Mouse (Mus musculus) small intestine, adult 2 months (tissue): ENCODE results near the gene Bcat1.

Experiments
- CTCF ChIP-seq: fragments of 200-500 bp; IDR thresholded peaks from 2 replicates; pipeline ENCODE4 v1.5.1; 2012; ENCODE audit warnings: low read depth, mild to moderate bottlenecking, control low read depth, inconsistent platforms, low read length, moderate library complexity, mixed read lengths; ENCODE audit not compliant: insufficient replicate concordance, insufficient read length; ENCODE audit errors: extremely low read depth
- POLR2A ChIP-seq: fragments of 200-500 bp; IDR thresholded peaks from 2 replicates; pipeline ENCODE4 v1.6.1; 2012; ENCODE audit warnings: low read depth, mild to moderate bottlenecking, control low read depth, inconsistent platforms, low read length, moderate library complexity

- no peak for TF ChIP-seq CTCF
- TF ChIP-seq POLR2A, result no peak
These were observed 112.8 kb downstream of the Bcat1 start for GRCm38 (mm10) chr6:144963156-144963555.
